Mouse (Mus musculus) monocyte, adult 2 months (primary cell): Measurements from ENCODE around the gene Wdr4.

ENCODE experiments used
- DNase-seq, 2 experiments: peaks; one replicate each; pipeline ENCODE4 v3.0.0; 2022; ENCODE audit warnings: low spot score in 2 of 2, low read depth in 1 of 2

The Wdr4 gene

DNA sequence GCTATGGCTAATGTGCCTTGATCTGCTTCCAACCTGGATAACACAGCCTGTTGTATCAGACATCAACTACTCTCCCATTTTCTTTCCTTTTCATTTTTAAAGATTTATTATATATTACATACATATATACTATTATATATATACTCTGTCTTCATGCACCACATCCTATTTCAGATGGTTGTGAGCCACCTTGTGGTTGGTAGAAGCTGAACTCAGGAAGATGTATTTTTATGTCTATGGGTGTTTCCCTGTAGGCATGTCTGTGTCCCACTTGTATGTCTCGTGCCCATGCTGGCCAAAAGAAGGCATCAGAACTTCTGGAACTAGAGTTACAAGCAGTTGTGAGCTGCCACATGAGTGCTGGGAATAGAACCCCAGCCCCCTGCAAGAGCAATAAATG, 71.3 kb downstream of the Wdr4 start:
- DNase-seq: no peak

DNA sequence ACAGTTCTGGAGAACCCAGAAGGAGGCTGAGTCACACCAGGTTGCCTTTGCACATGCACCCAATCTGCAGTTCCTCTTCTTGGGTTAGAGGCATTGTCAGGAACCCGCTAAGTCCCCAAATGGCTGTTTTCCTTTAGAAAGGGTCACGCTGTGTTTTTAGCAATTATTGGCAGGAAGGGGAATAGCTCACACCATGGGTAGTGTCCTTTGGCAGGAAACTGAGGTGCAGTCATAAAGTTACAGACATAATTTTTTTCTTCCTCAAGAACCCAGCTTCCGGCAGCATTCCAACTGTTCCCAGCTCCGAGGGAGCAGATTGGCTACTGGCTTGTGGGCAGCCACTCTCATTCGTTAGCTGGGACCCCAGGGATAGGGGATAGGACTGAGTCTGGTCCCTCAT, 72.0 kb downstream of the Wdr4 start:
- DNase-seq: no peak

DNA sequence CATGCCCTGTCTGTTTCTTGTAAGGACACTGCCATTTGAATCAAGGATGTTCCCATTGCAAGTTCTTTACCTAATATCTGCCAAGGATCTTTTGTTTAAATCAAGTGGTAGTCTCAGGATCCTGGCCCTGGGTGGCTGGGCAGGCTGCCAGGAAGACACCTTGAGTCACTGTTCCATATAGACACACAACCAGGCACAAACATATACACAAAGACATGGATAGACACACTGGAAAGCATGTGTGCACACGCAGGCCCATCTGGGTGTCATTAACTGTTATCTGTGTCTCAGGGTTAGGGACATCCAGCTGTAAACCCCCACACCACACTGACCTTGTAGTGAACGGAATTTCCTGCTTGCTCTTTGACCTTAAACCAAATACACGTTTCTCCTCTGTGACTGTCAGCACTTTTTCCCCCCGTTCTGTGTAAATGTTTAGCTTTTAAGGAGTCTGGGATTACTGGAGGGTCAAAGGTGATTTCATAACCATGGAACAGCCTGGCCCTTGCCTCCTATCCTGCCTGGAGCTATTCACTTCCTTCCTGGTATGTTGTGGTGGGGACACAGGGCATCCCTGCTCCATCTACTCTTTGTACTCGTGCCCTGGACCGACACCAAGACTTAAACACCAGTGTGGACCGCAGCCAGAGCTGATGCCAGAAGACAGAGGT, 74.6 kb downstream of the Wdr4 start:
- no peak for DNase-seq
